Mouse (Mus musculus): Measurements from ENCODE around the gene Trappc3l. TPM values are rescaled to one million over a fixed set of nuclear protein-coding genes. Genes with fewer than 3 reads are reported as not detected.
A peak's percentile ranks its signal among the peaks of the same experiment; 100 is the strongest.

Gene Trappc3l
- polyA plus RNA-seq, 1 experiment: not detected

GRCm38 (mm10) chr10:34091888-34092287 is 54.5 kb downstream of the Trappc3l start:
- Histone ChIP-seq H3K27ac (ENCODE audit: insufficient read depth, low read length) (no peak overlapping the region), H3K27me3 (ENCODE audit: control insufficient read depth, insufficient read depth, low read length) (no peaks in the 10 kb centered on the region), H3K36me3 (ENCODE audit: control insufficient read depth, insufficient read depth, low read length) (no peaks in the 10 kb centered on the region), H3K4me3 (ENCODE audit: extremely low read depth, insufficient read depth, insufficient read length) (no peak overlapping the region), H3K4me1 (ENCODE audit: control insufficient read depth, insufficient read depth, insufficient read length) (no peaks in the 10 kb centered on the region)
- TF ChIP-seq POLR2A (IDR thresholded peaks at IDR 0.05; ENCODE audit: low read depth, low read length) (no peak), CTCF (IDR thresholded peaks at IDR 0.05; ENCODE audit: extremely low read depth, insufficient read depth, insufficient read length, insufficient replicate concordance) (no peak)
- no peak for DNase-seq (ENCODE audit: low read depth in 1 of 2, low spot score in 2 of 2)
- WGBS: 77% methylated on average over 5 of the region's 5 CpGs

- Histone ChIP-seq H3K27ac (ENCODE audit: insufficient read depth, low read length) (no peak overlapping the region), H3K36me3 (ENCODE audit: control insufficient read depth, insufficient read depth, low read length) (no peaks in the 10 kb centered on the region), H3K4me1 (ENCODE audit: control insufficient read depth, insufficient read depth, insufficient read length) (no peaks in the 10 kb centered on the region), H3K27me3 (ENCODE audit: control insufficient read depth, insufficient read depth, low read length) (no peaks in the 10 kb centered on the region), H3K4me3 (ENCODE audit: extremely low read depth, insufficient read depth, insufficient read length) (no peak overlapping the region)
- DNase-seq (ENCODE audit: low read depth in 1 of 2, low spot score in 2 of 2): no peak
- TF ChIP-seq CTCF (IDR thresholded peaks at IDR 0.05; ENCODE audit: extremely low read depth, insufficient read depth, insufficient read length, insufficient replicate concordance) (no peak), POLR2A (IDR thresholded peaks at IDR 0.05; ENCODE audit: low read depth, low read length) (no peak)
- 38% methylated on average over 2 of the region's 2 CpGs for WGBS
These were observed 57.8 kb downstream of the Trappc3l start for GRCm38 (mm10) chr10:34095147-34095546.

GRCm38 (mm10) chr10:34095964-34096363 is 58.6 kb downstream of the Trappc3l start:
- Histone ChIP-seq H3K4me3 (ENCODE audit: extremely low read depth, insufficient read depth, insufficient read length) (no peak overlapping the region), H3K27ac (ENCODE audit: insufficient read depth, low read length) (no peak overlapping the region)

GRCm38 (mm10) chr10:34096418-34096883 is 59.1 kb downstream of the Trappc3l start, which contains the start of gene Calhm5:
TSS of gene Calhm5 (minus strand) at chr10:34096519.
- no peak within 1 kb of the TSS for H3K27ac ChIP-seq (ENCODE audit: insufficient read depth, low read length)
- no peak for TF ChIP-seq POLR2A (IDR thresholded peaks at IDR 0.05; ENCODE audit: low read depth, low read length)
- no peak for TF ChIP-seq CTCF (IDR thresholded peaks at IDR 0.05; ENCODE audit: extremely low read depth, insufficient read depth, insufficient read length, insufficient replicate concordance)
- no peaks in the 10 kb centered on the region for H3K27me3 ChIP-seq (ENCODE audit: control insufficient read depth, insufficient read depth, low read length)
- no peaks in the 10 kb centered on the region for H3K4me1 ChIP-seq (ENCODE audit: control insufficient read depth, insufficient read depth, insufficient read length)
- no peak for DNase-seq (ENCODE audit: low read depth in 1 of 2, low spot score in 2 of 2)
- 6% methylated on average over 9 of the region's 9 CpGs for WGBS
- no peak within 1 kb of the TSS for H3K4me3 ChIP-seq (ENCODE audit: extremely low read depth, insufficient read depth, insufficient read length)
- H3K36me3 ChIP-seq (ENCODE audit: control insufficient read depth, insufficient read depth, low read length): no peaks in the 10 kb centered on the region

More at GRCm38 (mm10) chr10:34095964-34096363, 58.6 kb downstream of the Trappc3l start:
- DNase-seq (ENCODE audit: low read depth in 1 of 2, low spot score in 2 of 2): no peak
- WGBS: 73% methylated on average over 12 of the region's 12 CpGs
- Histone ChIP-seq H3K4me1 (ENCODE audit: control insufficient read depth, insufficient read depth, insufficient read length) (no peaks in the 10 kb centered on the region), H3K36me3 (ENCODE audit: control insufficient read depth, insufficient read depth, low read length) (no peaks in the 10 kb centered on the region), H3K27me3 (ENCODE audit: control insufficient read depth, insufficient read depth, low read length) (no peaks in the 10 kb centered on the region)
- TF ChIP-seq CTCF (IDR thresholded peaks at IDR 0.05; ENCODE audit: extremely low read depth, insufficient read depth, insufficient read length, insufficient replicate concordance): no peak
- no peak for TF ChIP-seq POLR2A (IDR thresholded peaks at IDR 0.05; ENCODE audit: low read depth, low read length)

GRCm38 (mm10) chr10:34110863-34111465 is 73.6 kb downstream of the Trappc3l start:
- peak in 1 of 2 experiments; percentile 48 for DNase-seq (ENCODE audit: low read depth in 1 of 2, low spot score in 2 of 2)
- TF ChIP-seq POLR2A (IDR thresholded peaks at IDR 0.05; ENCODE audit: low read depth, low read length) (no peak), CTCF (IDR thresholded peaks at IDR 0.05; ENCODE audit: extremely low read depth, insufficient read depth, insufficient read length, insufficient replicate concordance) (no peak)
- H3K27me3 ChIP-seq (ENCODE audit: control insufficient read depth, insufficient read depth, low read length): no peaks in the 10 kb centered on the region
- H3K4me1 ChIP-seq (ENCODE audit: control insufficient read depth, insufficient read depth, insufficient read length): no peaks in the 10 kb centered on the region; the same call in 1 of the 2 replicates
- WGBS: 61% methylated on average over 13 of the region's 13 CpGs
- H3K27ac ChIP-seq (ENCODE audit: insufficient read depth, low read length): peak overlapping the region; percentile 69
- H3K4me3 ChIP-seq (ENCODE audit: extremely low read depth, insufficient read depth, insufficient read length): no peak overlapping the region
- H3K36me3 ChIP-seq (ENCODE audit: control insufficient read depth, insufficient read depth, low read length): no peaks in the 10 kb centered on the region

- Histone ChIP-seq H3K36me3 (ENCODE audit: control insufficient read depth, insufficient read depth, low read length) (no peaks in the 10 kb centered on the region), H3K27ac (ENCODE audit: insufficient read depth, low read length) (no peak overlapping the region), H3K4me3 (ENCODE audit: extremely low read depth, insufficient read depth, insufficient read length) (no peak overlapping the region), H3K4me1 (ENCODE audit: control insufficient read depth, insufficient read depth, insufficient read length) (peaks cover 4% of the 10 kb centered on the region; the same call in 1 of the 2 replicates), H3K27me3 (ENCODE audit: control insufficient read depth, insufficient read depth, low read length) (no peaks in the 10 kb centered on the region)
- DNase-seq (ENCODE audit: low read depth in 1 of 2, low spot score in 2 of 2): no peak
- TF ChIP-seq POLR2A (IDR thresholded peaks at IDR 0.05; ENCODE audit: low read depth, low read length) (no peak), CTCF (IDR thresholded peaks at IDR 0.05; ENCODE audit: extremely low read depth, insufficient read depth, insufficient read length, insufficient replicate concordance) (no peak)
- WGBS: 80% methylated on average over 4 of the region's 4 CpGs
These were observed 74.8 kb downstream of the Trappc3l start for GRCm38 (mm10) chr10:34111964-34112738.

Data from spleen, adult 2 months (tissue).